Mouse (Mus musculus) limb, embryonic 12.5 days (tissue): ENCODE measurements around the gene Orc6. TPM values are rescaled to one million over a fixed set of nuclear protein-coding genes. Genes with fewer than 3 reads are reported as not detected.

Source experiments
- ATAC-seq: fragments of 200-750 bp; cut with Nextera tagmentation; 2 replicates; pipeline ENCODE4 v1.8.0; 2017; ENCODE audit warnings: low read depth, moderate TSS enrichment; ENCODE audit not compliant: insufficient number of reproducible peaks, insufficient read depth, low FRiP score, low TSS enrichment
- H3K27ac ChIP-seq: fragments of 300-500 bp; sonication (generic); 2 replicates; pipeline ENCODE4 v1.5.1; 2016; ENCODE audit warnings: mild to moderate bottlenecking, moderate library complexity
- H3K27me3 ChIP-seq: fragments of 300-500 bp; sonication (generic); 2 replicates; pipeline ENCODE4 v1.6.1; 2016; ENCODE audit warnings: mild to moderate bottlenecking, moderate library complexity
- H3K36me3 ChIP-seq: fragments of 300-500 bp; sonication (generic); 2 replicates; pipeline ENCODE4 v1.6.1; 2016; ENCODE audit warnings: mild to moderate bottlenecking, moderate library complexity
- H3K4me1 ChIP-seq: fragments of 300-500 bp; sonication (generic); replicated peaks from 2 replicates; pipeline ENCODE4 v1.6.1; 2016
- H3K4me2 ChIP-seq: fragments of 300-500 bp; sonication (generic); 2 replicates; pipeline ENCODE4 v1.6.1; 2016; ENCODE audit warnings: mild to moderate bottlenecking, moderate library complexity
- H3K4me3 ChIP-seq: fragments of 300-500 bp; sonication (generic); replicated peaks from 2 replicates; pipeline ENCODE4 v1.5.1; 2016; ENCODE audit warnings: mild to moderate bottlenecking
- H3K9ac ChIP-seq: fragments of 300-500 bp; sonication (generic); replicated peaks from 2 replicates; pipeline ENCODE4 v1.6.1; 2016; ENCODE audit warnings: mild to moderate bottlenecking, moderate library complexity
- H3K9me3 ChIP-seq: fragments of 300-500 bp; sonication (generic); 2 replicates; pipeline ENCODE4 v1.6.1; 2016; ENCODE audit warnings: mild to moderate bottlenecking, moderate library complexity
- WGBS: fragments of 180-500 bp; shearing (Covaris S2); methylation state at CpG from one replicate; pipeline ENCODE4 v1.1.7; 2016; 5-methylcytosine and 5-hydroxymethylcytosine counted together
- polyA plus RNA-seq: library from polyadenylated mRNA; unstranded; fragments of >200 nt; fragmentation: Nextera tagmentation; extraction: Ambion mirVana; gene quantifications from 2 replicates; pipeline ENCODE4 v1.2.1, GENCODE M21; 2016

The Orc6 gene
- 132 TPM in 2 replicates for polyA plus RNA-seq

GRCm38 (mm10) chr8:85299434-85300077 lies at the start of gene Orc6, which contains the start of gene Vps35:
Gene Orc6, plus strand, starts transcription at chr8:85299632.
Gene Vps35, minus strand, starts transcription at chr8:85299802.
- H3K27me3 ChIP-seq: no peaks in the 10 kb centered on the region
- peak within 1 kb of the TSS; percentile 95 for H3K27ac ChIP-seq
- peak within 1 kb of the TSS; percentile 95 for H3K4me3 ChIP-seq
- H3K9me3 ChIP-seq: no peaks in the 10 kb centered on the region
- ATAC-seq: peak; percentile 98
- H3K4me2 ChIP-seq: peak within 1 kb of the TSS; percentile 85
- H3K36me3 ChIP-seq: peaks cover 28% of the 10 kb centered on the region
- H3K4me1 ChIP-seq: peaks cover 29% of the 10 kb centered on the region
- H3K9ac ChIP-seq: peak within 1 kb of the TSS; percentile 91
- WGBS: under 1% methylated on average over 63 of the region's 63 CpGs

GRCm38 (mm10) chr8:85286846-85287245 lies 12.6 kb upstream of the Orc6 start:
- no peak overlapping the region for H3K9ac ChIP-seq
- peaks cover 72% of the 10 kb centered on the region for H3K36me3 ChIP-seq
- H3K27me3 ChIP-seq: no peaks in the 10 kb centered on the region
- no peak overlapping the region for H3K4me2 ChIP-seq
- no peak for ATAC-seq
- H3K27ac ChIP-seq: no peak overlapping the region
- no peaks in the 10 kb centered on the region for H3K9me3 ChIP-seq
- H3K4me3 ChIP-seq: no peak overlapping the region
- 96% methylated on average over 1 of the region's 1 CpGs for WGBS
- H3K4me1 ChIP-seq: no peaks in the 10 kb centered on the region

DNA sequence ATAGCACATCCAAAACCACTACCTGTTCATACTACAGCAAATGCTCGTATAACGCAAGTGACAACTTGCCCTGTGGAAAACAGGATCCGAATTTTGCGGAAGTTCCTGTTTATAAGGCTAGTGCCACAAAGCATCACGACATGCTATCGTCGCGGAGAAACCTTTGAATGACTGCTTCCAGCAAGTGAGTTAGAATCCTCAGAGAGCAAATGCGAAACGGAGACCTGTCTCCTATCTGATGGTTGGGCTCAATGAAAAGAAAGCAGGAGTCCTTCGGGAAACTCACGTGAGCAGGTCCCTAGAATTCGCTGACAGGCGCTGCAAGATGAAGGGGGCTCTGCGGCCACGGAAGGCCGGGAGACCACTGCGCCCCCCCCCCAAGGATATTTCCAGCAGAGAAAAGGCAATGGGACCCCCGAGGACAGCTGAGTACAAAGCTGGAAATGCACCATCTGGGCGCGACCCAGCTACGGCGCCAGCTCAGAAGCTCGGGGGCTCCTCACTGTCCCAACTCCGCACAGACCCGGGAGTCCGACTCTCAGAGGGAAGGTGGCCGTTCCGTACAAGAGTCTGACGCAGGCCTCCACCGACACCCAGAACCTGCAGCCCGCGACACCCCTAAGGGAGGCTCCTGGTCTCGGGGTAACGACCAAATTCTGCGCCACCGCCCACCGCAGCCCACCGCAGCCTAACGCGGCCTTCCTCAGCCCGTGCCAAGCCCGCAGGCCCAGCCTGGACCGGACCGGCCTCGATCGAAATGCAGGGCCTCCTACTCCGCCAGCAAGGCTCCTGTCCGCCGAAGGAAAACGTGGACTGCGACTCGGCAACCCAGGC lies 615 bp upstream of the Orc6 start:
- peak overlapping the region; percentile 95 for H3K27ac ChIP-seq
- H3K9me3 ChIP-seq: no peaks in the 10 kb centered on the region
- no peaks in the 10 kb centered on the region for H3K27me3 ChIP-seq
- under 1% methylated on average over 53 of the region's 53 CpGs for WGBS
- peak overlapping the region; percentile 95 for H3K4me3 ChIP-seq
- ATAC-seq: 0 out of 2 replicates have a peak, but pooled peaks have one; percentile 32
- peak overlapping the region; percentile 85 for H3K4me2 ChIP-seq
- peak overlapping the region; percentile 91 for H3K9ac ChIP-seq
- H3K36me3 ChIP-seq: peaks cover 24% of the 10 kb centered on the region
- peaks cover 29% of the 10 kb centered on the region for H3K4me1 ChIP-seq

GRCm38 (mm10) chr8:85301941-85302340 lies 2.5 kb downstream of the Orc6 start:
- Histone ChIP-seq H3K4me1 (peaks cover 29% of the 10 kb centered on the region), H3K27ac (no peak overlapping the region), H3K4me2 (peak overlapping the region; percentile 10; the same call in 1 of the 2 replicates), H3K36me3 (peaks cover 51% of the 10 kb centered on the region), H3K9ac (no peak overlapping the region; the same call in 1 of the 2 replicates), H3K27me3 (no peaks in the 10 kb centered on the region), H3K9me3 (no peaks in the 10 kb centered on the region), H3K4me3 (no peak overlapping the region)
- ATAC-seq: no peak
- 73% methylated on average over 1 of the region's 1 CpGs for WGBS

DNA sequence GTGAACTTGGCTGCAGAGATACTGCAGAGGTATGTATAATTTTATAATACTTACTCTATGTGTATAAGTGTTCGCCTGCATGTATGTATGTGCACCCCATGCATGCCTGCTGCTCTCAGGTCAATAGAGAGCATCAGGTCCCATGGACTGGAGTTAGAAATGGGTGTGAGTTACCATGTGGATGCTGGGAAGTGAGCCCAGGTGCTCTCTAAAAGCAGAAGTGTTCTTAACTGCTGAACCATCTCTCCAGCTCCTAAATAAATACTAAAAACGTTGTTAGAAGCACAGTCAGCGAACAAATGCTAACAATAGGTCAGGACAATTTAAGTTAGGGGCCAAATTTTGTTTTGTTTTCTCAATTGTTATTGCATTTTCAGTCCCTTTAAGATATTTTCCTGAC lies 3.5 kb downstream of the Orc6 start:
- H3K27ac ChIP-seq: no peak overlapping the region
- H3K9ac ChIP-seq: no peak overlapping the region
- H3K4me2 ChIP-seq: no peak overlapping the region
- peaks cover 61% of the 10 kb centered on the region for H3K36me3 ChIP-seq
- WGBS: 94% methylated on average over 3 of the region's 3 CpGs
- no peaks in the 10 kb centered on the region for H3K9me3 ChIP-seq
- H3K27me3 ChIP-seq: no peaks in the 10 kb centered on the region
- ATAC-seq: no peak
- peaks cover 23% of the 10 kb centered on the region for H3K4me1 ChIP-seq
- no peak overlapping the region for H3K4me3 ChIP-seq

GRCm38 (mm10) chr8:85303531-85303930 lies 4.1 kb downstream of the Orc6 start:
- Histone ChIP-seq H3K36me3 (peaks cover 67% of the 10 kb centered on the region), H3K9me3 (no peaks in the 10 kb centered on the region), H3K4me3 (no peak overlapping the region), H3K4me2 (no peak overlapping the region), H3K27ac (no peak overlapping the region), H3K9ac (no peak overlapping the region), H3K4me1 (peaks cover 17% of the 10 kb centered on the region), H3K27me3 (no peaks in the 10 kb centered on the region)
- ATAC-seq: no peak
- 79% methylated on average over 5 of the region's 5 CpGs for WGBS

- Histone ChIP-seq H3K27me3 (no peaks in the 10 kb centered on the region), H3K9ac (no peak overlapping the region), H3K27ac (no peak overlapping the region), H3K4me1 (no peaks in the 10 kb centered on the region), H3K4me3 (no peak overlapping the region), H3K36me3 (peaks cover 60% of the 10 kb centered on the region), H3K4me2 (no peak overlapping the region), H3K9me3 (no peaks in the 10 kb centered on the region)
- ATAC-seq: no peak
- 94% methylated on average over 2 of the region's 2 CpGs for WGBS
These were observed 9.1 kb downstream of the Orc6 start for GRCm38 (mm10) chr8:85308564-85308963.

GRCm38 (mm10) chr8:85311743-85312142 lies 12.3 kb downstream of the Orc6 start:
- no peak for ATAC-seq
- Histone ChIP-seq H3K4me2 (no peak overlapping the region), H3K9ac (no peak overlapping the region), H3K27ac (no peak overlapping the region), H3K27me3 (no peaks in the 10 kb centered on the region), H3K4me1 (no peaks in the 10 kb centered on the region), H3K36me3 (peaks cover 31% of the 10 kb centered on the region), H3K9me3 (no peaks in the 10 kb centered on the region), H3K4me3 (no peak overlapping the region)

DNA sequence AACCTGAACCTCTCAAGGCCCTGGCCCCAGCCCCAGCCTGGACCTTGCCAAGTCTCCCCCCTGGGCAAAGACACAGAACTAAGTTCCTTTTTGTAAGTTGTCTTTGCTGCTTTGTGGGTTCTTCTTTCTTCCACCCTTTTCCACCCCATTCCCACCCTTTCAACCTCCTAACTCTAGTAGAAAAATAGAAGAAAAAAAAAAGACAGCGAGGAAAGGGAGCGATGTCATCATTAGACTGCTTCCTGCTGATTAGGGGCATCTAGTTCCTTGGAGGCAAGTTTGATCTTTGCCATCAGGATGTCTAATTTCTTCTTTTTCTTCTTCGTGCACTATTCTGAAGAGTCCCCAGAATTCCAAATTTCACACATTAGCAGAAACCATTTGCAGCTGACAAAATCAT lies 13.6 kb downstream of the Orc6 start:
- WGBS: 88% methylated on average over 3 of the region's 3 CpGs
- Histone ChIP-seq H3K9me3 (0 out of 2 replicates have a peak, but pooled peaks cover under 1% of the 10 kb centered on the region), H3K9ac (no peak overlapping the region), H3K27ac (no peak overlapping the region), H3K27me3 (no peaks in the 10 kb centered on the region), H3K36me3 (peaks cover 18% of the 10 kb centered on the region), H3K4me2 (no peak overlapping the region), H3K4me1 (no peaks in the 10 kb centered on the region), H3K4me3 (no peak overlapping the region)
- no peak for ATAC-seq

DNA sequence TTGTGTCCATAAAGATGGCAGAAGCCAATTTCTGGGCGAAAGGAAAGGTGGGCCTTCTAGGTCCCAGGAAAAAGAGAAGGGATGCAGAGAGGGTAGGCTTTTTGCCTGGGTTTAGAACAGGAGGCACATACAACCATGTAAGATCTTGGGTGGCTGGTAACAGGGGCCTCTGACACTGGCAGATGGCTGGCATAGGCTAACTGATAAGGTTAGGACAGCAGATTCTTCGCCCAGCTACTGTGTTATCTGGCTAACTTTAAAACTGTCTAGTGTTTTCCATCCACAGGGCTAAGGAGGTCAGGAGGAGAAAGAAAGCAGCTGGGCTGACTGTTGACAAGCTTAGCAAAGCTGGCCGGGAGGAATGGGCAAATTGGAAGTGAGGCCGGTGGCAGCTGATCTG lies 19.1 kb downstream of the Orc6 start:
- Histone ChIP-seq H3K4me3 (no peak overlapping the region), H3K9me3 (peaks cover 7% of the 10 kb centered on the region; the same call in 1 of the 2 replicates), H3K9ac (no peak overlapping the region), H3K27me3 (no peaks in the 10 kb centered on the region), H3K4me2 (no peak overlapping the region), H3K4me1 (no peaks in the 10 kb centered on the region), H3K36me3 (no peaks in the 10 kb centered on the region), H3K27ac (no peak overlapping the region)
- no peak for ATAC-seq
- WGBS: 88% methylated on average over 4 of the region's 4 CpGs

DNA sequence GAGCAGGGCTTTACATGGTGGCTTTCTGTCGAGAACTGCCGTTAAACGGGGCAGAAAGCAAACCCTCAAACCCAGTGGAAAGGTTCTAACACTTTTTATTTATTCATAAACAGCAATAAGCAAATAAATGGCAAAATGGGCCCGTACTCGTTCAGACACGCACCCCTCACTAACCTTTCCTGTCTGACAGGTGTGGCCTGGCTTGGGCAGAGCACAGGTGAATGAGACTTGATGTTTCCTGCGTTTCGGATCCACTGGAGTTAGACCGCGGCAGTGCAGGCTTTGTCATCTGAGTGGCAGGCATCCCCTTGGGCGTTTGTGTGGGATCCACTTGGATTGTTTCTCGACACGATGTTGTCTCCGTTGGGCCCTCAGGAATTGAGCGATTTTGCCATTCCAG lies 22.5 kb downstream of the Orc6 start:
- Histone ChIP-seq H3K4me2 (no peak overlapping the region), H3K4me3 (no peak overlapping the region)

More for the DNA sequence above, 22.5 kb downstream of the Orc6 start:
- Histone ChIP-seq H3K9ac (no peak overlapping the region), H3K27me3 (no peaks in the 10 kb centered on the region), H3K4me1 (no peaks in the 10 kb centered on the region), H3K9me3 (peaks cover 7% of the 10 kb centered on the region; the same call in 1 of the 2 replicates), H3K27ac (no peak overlapping the region), H3K36me3 (no peaks in the 10 kb centered on the region)
- WGBS: 83% methylated on average over 15 of the region's 15 CpGs
- ATAC-seq: no peak
